Mouse (Mus musculus): Measurements from ENCODE around the gene Ccdc13. TPM values are rescaled to one million over a fixed set of nuclear protein-coding genes. Genes with fewer than 3 reads are reported as not detected.

The Ccdc13 gene
- total and polyA plus RNA-seq, 3 experiments, result 0.25 TPM; not detected in 2

- Histone ChIP-seq H3K4me2 (ENCODE audit: insufficient read depth, low read depth, poor library complexity, severe bottlenecking) (no peak overlapping the region), H3K4me1 (ENCODE audit: control insufficient read depth in 1 of 2, insufficient read depth in 2 of 2) (peaks cover 2 to 10% of the 10 kb centered on the region in 2 experiments; a peak in 2 of 4 replicates), H3K9ac (ENCODE audit: insufficient read depth, low read depth) (no peak overlapping the region), H3K27me3 (replicated peaks) (no peaks in the 10 kb centered on the region), H3K4me3 (replicated peaks in 1 of 3; ENCODE audit: low read depth in 2 of 3, low read length in 2 of 3, poor library complexity in 1 of 3) (no peak overlapping the region), H3K79me2 (replicated peaks; ENCODE audit: control insufficient read depth, extremely low read depth, insufficient read depth, poor library complexity, severe bottlenecking) (no peaks in the 10 kb centered on the region), H3K9me3 (replicated peaks; ENCODE audit: low read length) (peaks cover 19% of the 10 kb centered on the region), H3K27ac (ENCODE audit: insufficient read depth, low read depth) (no peak overlapping the region), H3K36me3 (replicated peaks in 1 of 2; ENCODE audit: control insufficient read depth in 1 of 2, insufficient read depth in 1 of 2, low read length in 1 of 2) (peaks cover 13 to 50% of the 10 kb centered on the region in 2 experiments)
- TF ChIP-seq USF1 (IDR thresholded peaks at IDR 0.05; ENCODE audit: low read depth, low read length) (no peak), CHD1 (IDR thresholded peaks at IDR 0.05; ENCODE audit: low read depth, low read length) (no peak), ELF1 (IDR thresholded peaks at IDR 0.05; ENCODE audit: low read depth, low read length) (no peak), KAT2A (IDR thresholded peaks at IDR 0.05; ENCODE audit: insufficient replicate concordance, low read length) (no peak), ZC3H11A (IDR thresholded peaks at IDR 0.05; ENCODE audit: low read depth, low read length) (no peak), JUND (conservative IDR thresholded peaks at IDR 0.05; ENCODE audit: low read depth, low read length) (no peak), UBTF (IDR thresholded peaks at IDR 0.05; ENCODE audit: low read depth, low read length) (no peak), GABPA (IDR thresholded peaks at IDR 0.05; ENCODE audit: insufficient replicate concordance, low read depth, low read length) (no peak), BHLHE40 (IDR thresholded peaks at IDR 0.05; ENCODE audit: low read depth, low read length) (no peak), CTCF (conservative IDR thresholded peaks at IDR 0.05 in 1 of 2, IDR thresholded peaks at IDR 0.05 in 1 of 2; ENCODE audit: low read depth in 2 of 2, low read length in 2 of 2) (no peak), RAD21 (IDR thresholded peaks at IDR 0.05; ENCODE audit: low read depth, low read length) (no peak)
- in situ Hi-C loops (cut with MboI; ENCODE audit: low pct_ligation_motif_present, low pct_unique_long_range_greater_than_20kb, low sequenced_read_pairs) (no loop called here), dilution Hi-C loops (cut with MboI; ENCODE audit: extremely low pct_ligation_motif_present, extremely low pct_unique_long_range_greater_than_20kb, low sequenced_read_pairs) (no loop called here)
- DNase-seq (ENCODE audit: extremely low read depth), result no peak
Measured at GRCm38 (mm10) chr9:121763716-121764115, 75.5 kb downstream of the Ccdc13 start.

- in situ Hi-C loops (cut with MboI; ENCODE audit: low pct_ligation_motif_present, low pct_unique_long_range_greater_than_20kb, low sequenced_read_pairs) (no loop called here), dilution Hi-C loops (cut with MboI; ENCODE audit: extremely low pct_ligation_motif_present, extremely low pct_unique_long_range_greater_than_20kb, low sequenced_read_pairs) (no loop called here)
- Histone ChIP-seq H3K9ac (ENCODE audit: insufficient read depth, low read depth) (no peak overlapping the region), H3K4me3 (replicated peaks in 1 of 3; ENCODE audit: low read depth in 2 of 3, low read length in 2 of 3, poor library complexity in 1 of 3) (no peak overlapping the region), H3K27ac (ENCODE audit: insufficient read depth, low read depth) (no peak overlapping the region), H3K79me2 (replicated peaks; ENCODE audit: control insufficient read depth, extremely low read depth, insufficient read depth, poor library complexity, severe bottlenecking) (no peaks in the 10 kb centered on the region), H3K36me3 (replicated peaks in 1 of 2; ENCODE audit: control insufficient read depth in 1 of 2, insufficient read depth in 1 of 2, low read length in 1 of 2) (peaks cover 23 to 60% of the 10 kb centered on the region in 2 experiments), H3K4me1 (ENCODE audit: control insufficient read depth in 1 of 2, insufficient read depth in 2 of 2) (peaks cover 2 to 10% of the 10 kb centered on the region in 2 experiments; a peak in 2 of 4 replicates), H3K27me3 (replicated peaks) (no peaks in the 10 kb centered on the region), H3K4me2 (ENCODE audit: insufficient read depth, low read depth, poor library complexity, severe bottlenecking) (no peak overlapping the region), H3K9me3 (replicated peaks; ENCODE audit: low read length) (peaks cover 27% of the 10 kb centered on the region)
- TF ChIP-seq CHD2 (IDR thresholded peaks at IDR 0.05; ENCODE audit: low read length), result no peak
- no peak for TF ChIP-seq ZMIZ1 (IDR thresholded peaks at IDR 0.05; ENCODE audit: low read depth, low read length)
- no peak for TF ChIP-seq CTCF (conservative IDR thresholded peaks at IDR 0.05 in 1 of 2, IDR thresholded peaks at IDR 0.05 in 1 of 2; ENCODE audit: low read depth in 2 of 2, low read length in 2 of 2)
- no peak for TF ChIP-seq KAT2A (IDR thresholded peaks at IDR 0.05; ENCODE audit: insufficient replicate concordance, low read length)
- TF ChIP-seq SMC3 (IDR thresholded peaks at IDR 0.05; ENCODE audit: low read depth, low read length), result no peak
- TF ChIP-seq EP300 (IDR thresholded peaks at IDR 0.05; ENCODE audit: low read length), result no peak
- TF ChIP-seq ZC3H11A (IDR thresholded peaks at IDR 0.05; ENCODE audit: low read depth, low read length), result no peak
- TF ChIP-seq E2F4 (IDR thresholded peaks at IDR 0.05; ENCODE audit: insufficient replicate concordance, low read depth, low read length), result no peak
- no peak for TF ChIP-seq MEF2A (IDR thresholded peaks at IDR 0.05; ENCODE audit: borderline replicate concordance, low read depth, low read length)
- TF ChIP-seq MAZ (IDR thresholded peaks at IDR 0.05; ENCODE audit: low read depth, low read length), result no peak
- TF ChIP-seq NRF1 (IDR thresholded peaks at IDR 0.05; ENCODE audit: low read depth, low read length), result no peak
- DNase-seq (ENCODE audit: extremely low read depth), result no peak
Measured at GRCm38 (mm10) chr9:121762761-121763160, 76.5 kb downstream of the Ccdc13 start.
